Mouse (Mus musculus) embryonic facial prominence, embryonic 11.5 days (tissue): ENCODE measurements around the gene Kif9. TPM values are rescaled to one million over a fixed set of nuclear protein-coding genes. Genes with fewer than 3 reads are reported as not detected.

ENCODE experiments used
- ATAC-seq: fragments of 200-750 bp; cut with Nextera tagmentation; replicated peaks from 2 replicates; pipeline ENCODE4 v1.8.0; 2017; ENCODE audit warnings: low read depth; ENCODE audit not compliant: insufficient number of reproducible peaks, low FRiP score, low TSS enrichment
- DNase-seq: peaks from one replicate; pipeline ENCODE4 v3.0.0-alpha.2; 2015; ENCODE audit warnings: low spot score
- H3K27ac ChIP-seq: fragments of 300-500 bp; sonication (generic); replicated peaks from 2 replicates; pipeline ENCODE4 v1.5.1; 2014; ENCODE audit warnings: mild to moderate bottlenecking, low read depth, low read length, control low read depth
- H3K27me3 ChIP-seq: fragments of 300-500 bp; sonication (generic); 2 replicates; pipeline ENCODE4 v1.6.1; 2014; ENCODE audit warnings: mild to moderate bottlenecking, low read length, moderate library complexity, mixed read lengths; ENCODE audit not compliant: control insufficient read depth, insufficient read depth
- H3K36me3 ChIP-seq: fragments of 300-500 bp; sonication (generic); replicated peaks from 2 replicates; pipeline ENCODE4 v1.6.1; 2014; ENCODE audit warnings: low read depth, mild to moderate bottlenecking, low read length, moderate library complexity, mixed read lengths; ENCODE audit not compliant: control insufficient read depth, insufficient read depth
- H3K4me1 ChIP-seq: fragments of 300-500 bp; sonication (generic); 2 replicates; pipeline ENCODE4 v1.6.1; 2014; ENCODE audit warnings: low read length, mixed read lengths; ENCODE audit not compliant: control insufficient read depth, insufficient read depth
- H3K4me2 ChIP-seq: fragments of 300-500 bp; sonication (generic); 2 replicates; pipeline ENCODE4 v1.6.1; 2014; ENCODE audit warnings: low read depth, mild to moderate bottlenecking, control low read depth, low read length, moderate library complexity
- H3K4me3 ChIP-seq: fragments of 300-500 bp; sonication (generic); 2 replicates; pipeline ENCODE4 v1.5.1; 2014; ENCODE audit warnings: low read depth, low read length, control low read depth
- H3K9ac ChIP-seq: fragments of 300-500 bp; sonication (generic); replicated peaks from 2 replicates; pipeline ENCODE4 v1.6.1; 2014; ENCODE audit warnings: mild to moderate bottlenecking, control low read depth, low read length
- H3K9me3 ChIP-seq: fragments of 300-500 bp; sonication (generic); replicated peaks from 2 replicates; pipeline ENCODE4 v1.6.1; 2016; ENCODE audit warnings: mild to moderate bottlenecking, low read length, inconsistent platforms, mixed read lengths; ENCODE audit not compliant: control insufficient read depth
- WGBS: fragments of 180-500 bp; shearing (Covaris S2); extraction: QIAGEN DNeasy Blood & Tissue Kit; methylation state at CpG from one replicate; pipeline ENCODE4 v1.1.7; 2014; 5-methylcytosine and 5-hydroxymethylcytosine counted together
- polyA plus RNA-seq: library from polyadenylated mRNA; unstranded; fragments of >200 nt; fragmentation: Nextera tagmentation; extraction: Ambion mirVana; gene quantifications from 2 replicates; pipeline ENCODE4 v1.2.1, GENCODE M21; 2014

Gene Kif9
- 0.59 and 1.2 TPM in 2 replicates for polyA plus RNA-seq

- H3K27me3 ChIP-seq: no peaks in the 10 kb centered on the region; the same call in 1 of the 2 replicates
- no peaks in the 10 kb centered on the region for H3K9me3 ChIP-seq
- H3K27ac ChIP-seq: no peak within 1 kb of the TSS
- ATAC-seq (peak; percentile 99), DNase-seq (peak; percentile 97)
- under 1% methylated on average over 53 of the region's 53 CpGs for WGBS
- H3K4me3 ChIP-seq: peak within 1 kb of the TSS; percentile 57
- H3K4me2 ChIP-seq: peak within 1 kb of the TSS; percentile 73
- H3K9ac ChIP-seq: peak within 1 kb of the TSS; percentile 82
- H3K36me3 ChIP-seq: no peaks in the 10 kb centered on the region
- H3K4me1 ChIP-seq: peaks cover 2% of the 10 kb centered on the region; the same call in 1 of the 2 replicates
Observed at GRCm38 (mm10) chr9:110476124-110477091, at the start of gene Kif9, which contains the start of gene Klhl18. Kif9 (plus strand) TSS chr9:110476958. Klhl18 (minus strand) TSS chr9:110476694.

GRCm38 (mm10) chr9:110431241-110431640, 45.5 kb upstream of the Kif9 start:
- Histone ChIP-seq H3K9ac (no peak overlapping the region), H3K4me1 (no peaks in the 10 kb centered on the region), H3K27ac (no peak overlapping the region), H3K4me2 (no peak overlapping the region), H3K9me3 (no peaks in the 10 kb centered on the region), H3K27me3 (no peaks in the 10 kb centered on the region), H3K36me3 (peaks cover 2% of the 10 kb centered on the region; the same call in 1 of the 2 replicates), H3K4me3 (no peak overlapping the region)
- WGBS: 85% methylated on average over 8 of the region's 8 CpGs
- DNase-seq (no peak), ATAC-seq (no peak)

- H3K9me3 ChIP-seq: no peaks in the 10 kb centered on the region
- no peak overlapping the region for H3K27ac ChIP-seq
- no peak overlapping the region for H3K4me2 ChIP-seq
- WGBS: 95% methylated on average over 2 of the region's 2 CpGs
- H3K4me1 ChIP-seq: no peaks in the 10 kb centered on the region
- no peak overlapping the region for H3K9ac ChIP-seq
- ATAC-seq: no peak
- H3K27me3 ChIP-seq: no peaks in the 10 kb centered on the region
- no peak for DNase-seq
- H3K36me3 ChIP-seq: peaks cover 2% of the 10 kb centered on the region; the same call in 1 of the 2 replicates
- H3K4me3 ChIP-seq: no peak overlapping the region
Observed at GRCm38 (mm10) chr9:110433045-110433444, 43.7 kb upstream of the Kif9 start.

- Histone ChIP-seq H3K27ac (no peak overlapping the region), H3K27me3 (no peaks in the 10 kb centered on the region), H3K9ac (no peak overlapping the region), H3K36me3 (no peaks in the 10 kb centered on the region), H3K4me1 (no peaks in the 10 kb centered on the region), H3K4me2 (no peak overlapping the region), H3K4me3 (no peak overlapping the region), H3K9me3 (no peaks in the 10 kb centered on the region)
- DNase-seq (no peak), ATAC-seq (no peak)
- 92% methylated on average over 11 of the region's 11 CpGs for WGBS
Observed at GRCm38 (mm10) chr9:110436041-110436440, 40.7 kb upstream of the Kif9 start.

GRCm38 (mm10) chr9:110440049-110440448, 36.7 kb upstream of the Kif9 start:
- ATAC-seq: no peak
- Histone ChIP-seq H3K36me3 (no peaks in the 10 kb centered on the region), H3K27me3 (no peaks in the 10 kb centered on the region), H3K9ac (no peak overlapping the region), H3K27ac (no peak overlapping the region), H3K4me3 (no peak overlapping the region), H3K9me3 (no peaks in the 10 kb centered on the region), H3K4me2 (no peak overlapping the region), H3K4me1 (no peaks in the 10 kb centered on the region)
- WGBS: 67% methylated on average over 5 of the region's 5 CpGs
- DNase-seq: no peak

GRCm38 (mm10) chr9:110440559-110440958, 36.2 kb upstream of the Kif9 start:
- H3K4me1 ChIP-seq: no peaks in the 10 kb centered on the region
- WGBS: 94% methylated on average over 6 of the region's 6 CpGs
- ATAC-seq: no peak
- H3K27me3 ChIP-seq: no peaks in the 10 kb centered on the region
- no peaks in the 10 kb centered on the region for H3K9me3 ChIP-seq
- no peak overlapping the region for H3K9ac ChIP-seq
- no peaks in the 10 kb centered on the region for H3K36me3 ChIP-seq
- no peak overlapping the region for H3K4me2 ChIP-seq
- no peak overlapping the region for H3K27ac ChIP-seq
- DNase-seq: no peak
- H3K4me3 ChIP-seq: no peak overlapping the region

- DNase-seq (no peak), ATAC-seq (peak; percentile 39; the same call in 1 of the 2 replicates)
- no peak overlapping the region for H3K9ac ChIP-seq
- H3K27me3 ChIP-seq: no peaks in the 10 kb centered on the region
- no peak overlapping the region for H3K27ac ChIP-seq
- no peak overlapping the region for H3K4me2 ChIP-seq
- no peak overlapping the region for H3K4me3 ChIP-seq
- WGBS: 84% methylated on average over 15 of the region's 15 CpGs
- no peaks in the 10 kb centered on the region; the same call in 1 of the 2 replicates for H3K4me1 ChIP-seq
- no peaks in the 10 kb centered on the region for H3K9me3 ChIP-seq
- H3K36me3 ChIP-seq: no peaks in the 10 kb centered on the region
Observed at GRCm38 (mm10) chr9:110448356-110448755, 28.4 kb upstream of the Kif9 start.
